Mouse (Mus musculus): ENCODE data around the gene Dpp6. TPM values are rescaled to one million over a fixed set of nuclear protein-coding genes. Genes with fewer than 3 reads are reported as not detected.

Gene Dpp6
- total and polyA plus RNA-seq, 3 experiments, result not detected

GRCm38 (mm10) chr5:27456981-27457380 is 640.0 kb downstream of the Dpp6 start:
- Histone ChIP-seq H3K4me3 (ENCODE audit: control insufficient read depth in 1 of 2, insufficient read depth in 1 of 2, low read depth in 2 of 2, low read length in 2 of 2) (no peak overlapping the region), H3K27me3 (ENCODE audit: control insufficient read depth in 1 of 2, insufficient read depth in 2 of 2, low read length in 2 of 2) (no peaks in the 10 kb centered on the region), H3K36me3 (ENCODE audit: control insufficient read depth in 1 of 2, insufficient read depth in 2 of 2, low read length in 2 of 2) (no peaks in the 10 kb centered on the region), H3K27ac (ENCODE audit: control insufficient read depth, low read depth, low read length) (no peak overlapping the region), H3K4me1 (ENCODE audit: control insufficient read depth in 1 of 2, insufficient read depth in 2 of 2, low read length in 2 of 2) (no peaks in the 10 kb centered on the region), H3K9me3 (replicated peaks; ENCODE audit: insufficient read depth, low read length) (no peaks in the 10 kb centered on the region), H3K9ac (ENCODE audit: control insufficient read depth, low read depth, low read length, poor library complexity, severe bottlenecking) (no peak overlapping the region), H3K79me2 (ENCODE audit: control insufficient read depth, insufficient read depth, low read length, poor library complexity) (no peaks in the 10 kb centered on the region)
- TF ChIP-seq MYC (IDR thresholded peaks at IDR 0.05; ENCODE audit: low read depth, low read length) (no peak), GATA1 (IDR thresholded peaks at IDR 0.05; ENCODE audit: low read depth, low read length) (no peak), MEF2A (IDR thresholded peaks at IDR 0.05; ENCODE audit: extremely low read depth, insufficient replicate concordance, low read depth, low read length, poor library complexity, severe bottlenecking) (no peak), MAX (IDR thresholded peaks at IDR 0.05; ENCODE audit: low read length) (no peak), TBP (IDR thresholded peaks at IDR 0.05; ENCODE audit: low read depth, low read length) (no peak), TAL1 (IDR thresholded peaks at IDR 0.05; ENCODE audit: low read length) (no peak), ZNF384 (IDR thresholded peaks at IDR 0.05; ENCODE audit: low read depth, low read length) (no peak), CTCF (IDR thresholded peaks at IDR 0.05 in 2 of 3, conservative IDR thresholded peaks at IDR 0.05 in 1 of 3; ENCODE audit: control insufficient read depth in 1 of 3, insufficient read depth in 1 of 3, low read depth in 2 of 3, low read length in 3 of 3, poor library complexity in 1 of 3, severe bottlenecking in 1 of 3) (no peak), ZKSCAN1 (IDR thresholded peaks at IDR 0.05; ENCODE audit: low read depth, low read length) (no peak), MAZ (IDR thresholded peaks at IDR 0.05; ENCODE audit: low read depth, low read length) (no peak), MYB (IDR thresholded peaks at IDR 0.05; ENCODE audit: low read depth, low read length) (no peak), SMC3 (IDR thresholded peaks at IDR 0.05; ENCODE audit: low read depth, low read length) (no peak), ZMIZ1 (IDR thresholded peaks at IDR 0.05; ENCODE audit: low read depth, low read length) (no peak), POLR2AphosphoS5 (IDR thresholded peaks at IDR 0.05; ENCODE audit: borderline replicate concordance, low read depth, low read length) (no peak), ZC3H11A (IDR thresholded peaks at IDR 0.05; ENCODE audit: low read depth, low read length) (no peak), MAFK (IDR thresholded peaks at IDR 0.05; ENCODE audit: borderline replicate concordance, low read depth, low read length) (no peak), POLR2A (IDR thresholded peaks at IDR 0.05; ENCODE audit: control insufficient read depth in 1 of 2, insufficient read depth in 1 of 2, low read depth in 1 of 2, low read length in 2 of 2, poor library complexity in 1 of 2) (no peak), HCFC1 (IDR thresholded peaks at IDR 0.05; ENCODE audit: low read depth, low read length) (no peak)
- no peak for DNase-seq (ENCODE audit: low read depth, low spot score)

DNA sequence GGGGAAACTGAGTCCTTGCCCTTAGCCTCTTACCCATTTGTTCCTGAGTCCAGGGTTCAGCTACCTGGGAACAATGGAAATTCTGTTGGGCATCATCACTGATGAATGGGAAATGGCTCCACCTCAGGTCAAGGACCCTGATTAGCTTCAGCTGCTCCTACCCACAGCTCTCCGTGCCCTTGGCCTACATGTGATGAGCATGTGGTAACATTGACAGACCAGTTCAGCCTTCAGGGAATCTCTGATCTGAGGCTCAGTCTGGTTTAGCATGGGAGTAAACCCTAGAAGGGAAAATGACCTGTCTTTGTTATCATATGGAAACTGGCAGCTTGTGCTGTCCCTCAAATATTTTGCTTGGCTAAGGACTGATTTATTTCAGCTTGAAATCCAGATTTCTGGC is 640.7 kb downstream of the Dpp6 start:
- no peaks in the 10 kb centered on the region for H3K36me3 ChIP-seq (ENCODE audit: control insufficient read depth in 1 of 2, insufficient read depth in 2 of 2, low read length in 2 of 2)
- no peaks in the 10 kb centered on the region for H3K9me3 ChIP-seq (replicated peaks; ENCODE audit: insufficient read depth, low read length)
- DNase-seq (ENCODE audit: low read depth, low spot score), result no peak
- H3K27ac ChIP-seq (ENCODE audit: control insufficient read depth, low read depth, low read length), result no peak overlapping the region
- H3K4me1 ChIP-seq (ENCODE audit: control insufficient read depth in 1 of 2, insufficient read depth in 2 of 2, low read length in 2 of 2), result no peaks in the 10 kb centered on the region
- no peak overlapping the region for H3K4me3 ChIP-seq (ENCODE audit: control insufficient read depth in 1 of 2, insufficient read depth in 1 of 2, low read depth in 2 of 2, low read length in 2 of 2)
- H3K27me3 ChIP-seq (ENCODE audit: control insufficient read depth in 1 of 2, insufficient read depth in 2 of 2, low read length in 2 of 2), result no peaks in the 10 kb centered on the region
- no peak for TF ChIP-seq SMC3 (IDR thresholded peaks at IDR 0.05; ENCODE audit: low read depth, low read length)
- TF ChIP-seq TAL1 (IDR thresholded peaks at IDR 0.05; ENCODE audit: low read length), result no peak
- H3K9ac ChIP-seq (ENCODE audit: control insufficient read depth, low read depth, low read length, poor library complexity, severe bottlenecking), result no peak overlapping the region
- no peaks in the 10 kb centered on the region for H3K79me2 ChIP-seq (ENCODE audit: control insufficient read depth, insufficient read depth, low read length, poor library complexity)

Data from MEL (cell line).